Mouse (Mus musculus) gastrocnemius, postnatal 25 days (tissue): ENCODE data around the gene Sp2. TPM values are rescaled to one million over a fixed set of nuclear protein-coding genes. Genes with fewer than 3 reads are reported as not detected.

Experiments used
- DNase-seq: peaks from one replicate; pipeline ENCODE4 v3.0.0; 2022
- total RNA-seq, 2 experiments: library from RNA; stranded (reverse); gene quantifications; 1 replicate in 1 of 2; 2 replicates in 1 of 2; pipeline ENCODE4 v1.2.3; 2021

Sp2 gene
- total RNA-seq, 2 experiments from 2014 or later = 8.9 to 9.0 TPM

GRCm38 (mm10) chr11:96970341-96970740 is 12.4 kb downstream of the Sp2 start:
- DNase-seq = no peak

- DNase-seq = peak; percentile 91
These were observed 13.0 kb downstream of the Sp2 start for GRCm38 (mm10) chr11:96969746-96970145.

GRCm38 (mm10) chr11:96969280-96969722 is 13.5 kb downstream of the Sp2 start:
- no peak for DNase-seq

GRCm38 (mm10) chr11:96968476-96968875 is 14.3 kb downstream of the Sp2 start:
- peak; percentile 70 for DNase-seq

GRCm38 (mm10) chr11:96967544-96968269 is 15.1 kb downstream of the Sp2 start:
- no peak for DNase-seq

- DNase-seq = no peak
These were observed 15.7 kb downstream of the Sp2 start for GRCm38 (mm10) chr11:96966914-96967543.

- no peak for DNase-seq
These were observed 16.6 kb downstream of the Sp2 start for GRCm38 (mm10) chr11:96966172-96966571.

- peak; percentile 83 for DNase-seq
These were observed 19.2 kb downstream of the Sp2 start for GRCm38 (mm10) chr11:96963580-96963979.

GRCm38 (mm10) chr11:96957061-96957805 is 25.5 kb downstream of the Sp2 start:
- DNase-seq = no peak

GRCm38 (mm10) chr11:96956009-96956724 is 26.6 kb downstream of the Sp2 start:
- DNase-seq = peak; percentile 73

- DNase-seq = no peak
These were observed 27.7 kb downstream of the Sp2 start for GRCm38 (mm10) chr11:96955094-96955493.

- no peak for DNase-seq
These were observed 29.9 kb downstream of the Sp2 start for GRCm38 (mm10) chr11:96952896-96953295.

GRCm38 (mm10) chr11:96952426-96952825 is 30.3 kb downstream of the Sp2 start:
- DNase-seq = no peak

GRCm38 (mm10) chr11:96950767-96951166 is 32.0 kb downstream of the Sp2 start:
- DNase-seq = no peak

GRCm38 (mm10) chr11:96947849-96948248 is 34.9 kb downstream of the Sp2 start:
- no peak for DNase-seq

GRCm38 (mm10) chr11:96946498-96946897 is 36.3 kb downstream of the Sp2 start:
- peak; percentile 4 for DNase-seq

GRCm38 (mm10) chr11:96944844-96945580 is 37.7 kb downstream of the Sp2 start:
- DNase-seq = peak; percentile 13

GRCm38 (mm10) chr11:96943746-96944304 is 38.9 kb downstream of the Sp2 start, which contains the start of gene Pnpo:
Gene Pnpo (minus strand): TSS chr11:96943986.
- peak; percentile 92 for DNase-seq

GRCm38 (mm10) chr11:96941989-96942590 is 40.7 kb downstream of the Sp2 start:
- DNase-seq = no peak

GRCm38 (mm10) chr11:96940578-96941465 is 41.9 kb downstream of the Sp2 start:
- no peak for DNase-seq
